Mouse (Mus musculus): ENCODE data around the gene R3hcc1l. TPM values are rescaled to one million over a fixed set of nuclear protein-coding genes. Genes with fewer than 3 reads are reported as not detected.

Gene R3hcc1l
- polyA plus RNA-seq, 2 experiments, result 7.8 to 12.2 TPM

DNA sequence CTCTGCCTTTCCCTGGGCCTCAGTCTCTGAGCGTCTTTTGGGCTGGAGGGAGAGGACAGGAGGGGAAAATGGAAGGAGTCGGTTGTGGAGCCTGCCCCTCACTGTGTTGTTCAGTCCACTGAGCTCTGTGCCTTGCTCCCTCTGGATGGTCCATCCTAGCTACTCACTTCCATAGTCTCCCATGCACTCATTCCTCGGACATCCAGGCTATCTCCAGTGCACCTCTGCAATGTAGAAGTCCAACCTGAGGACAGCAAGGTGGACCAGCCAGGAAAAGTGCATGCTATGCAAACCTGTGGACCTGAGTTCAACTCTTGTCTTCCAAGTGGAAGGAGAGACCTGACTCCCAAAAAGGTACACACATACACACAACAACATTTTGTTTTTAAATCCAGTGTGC is 82.0 kb downstream of the R3hcc1l start:
- H3K4me2 ChIP-seq (ENCODE audit: low read depth), result no peak overlapping the region
- no peaks in the 10 kb centered on the region for H3K27me3 ChIP-seq (ENCODE audit: control insufficient read depth, insufficient read depth, low read length)
- no peak overlapping the region for H3K4me3 ChIP-seq (ENCODE audit: insufficient read depth in 1 of 2, low read depth in 2 of 2, low read length in 2 of 2)
- H3K4me1 ChIP-seq (replicated peaks; ENCODE audit: control insufficient read depth in 2 of 2, insufficient read depth in 2 of 2, low read length in 1 of 2), result no peaks in the 10 kb centered on the region
- DNase-seq (ENCODE audit: low read depth in 3 of 3, low spot score in 3 of 3), result no peak
- no peak for ATAC-seq (ENCODE audit: insufficient read depth)
- no peak for TF ChIP-seq EP300 (IDR thresholded peaks at IDR 0.05; ENCODE audit: low read depth)
- no peak for TF ChIP-seq CTCF (IDR thresholded peaks at IDR 0.05; ENCODE audit: low read depth)
- 43% methylated on average over 3 of the region's 3 CpGs for WGBS (ENCODE audit: insufficient replicate concordance)
- no peaks in the 10 kb centered on the region for H3K9me3 ChIP-seq (ENCODE audit: control insufficient read depth, low read length)
- no peak overlapping the region for H3K9ac ChIP-seq (replicated peaks)
- no peak overlapping the region for H3K27ac ChIP-seq
- H3K36me3 ChIP-seq (replicated peaks; ENCODE audit: control insufficient read depth, insufficient read depth, low read depth), result no peaks in the 10 kb centered on the region

DNA sequence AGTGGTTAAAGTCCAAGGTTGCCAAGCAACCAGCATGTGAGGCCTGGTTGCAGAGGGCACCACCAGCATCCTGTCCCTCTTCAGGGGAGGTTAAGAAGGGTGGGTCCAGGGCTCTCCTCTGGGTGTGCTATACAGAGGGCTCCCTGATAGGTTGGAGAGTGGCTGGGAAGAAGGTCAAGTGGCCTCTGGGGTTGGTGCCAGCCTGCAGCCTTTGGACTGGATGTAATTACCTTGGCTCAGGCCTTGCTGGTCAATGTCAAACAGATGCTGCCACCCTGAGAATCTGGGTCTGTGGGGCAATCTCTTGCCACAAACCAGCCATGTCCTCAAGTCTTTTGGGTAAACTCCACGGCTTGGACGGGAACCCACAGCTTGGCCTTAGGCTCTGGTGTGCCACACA is 82.9 kb downstream of the R3hcc1l start:
- no peaks in the 10 kb centered on the region for H3K9me3 ChIP-seq (ENCODE audit: control insufficient read depth, low read length)
- 83% methylated on average over 2 of the region's 2 CpGs for WGBS (ENCODE audit: insufficient replicate concordance)
- H3K36me3 ChIP-seq (replicated peaks; ENCODE audit: control insufficient read depth, insufficient read depth, low read depth), result no peaks in the 10 kb centered on the region
- no peak overlapping the region for H3K9ac ChIP-seq (replicated peaks)
- no peak for TF ChIP-seq EP300 (IDR thresholded peaks at IDR 0.05; ENCODE audit: low read depth)
- TF ChIP-seq CTCF (IDR thresholded peaks at IDR 0.05; ENCODE audit: low read depth), result no peak
- H3K4me1 ChIP-seq (replicated peaks; ENCODE audit: control insufficient read depth in 2 of 2, insufficient read depth in 2 of 2, low read length in 1 of 2), result no peaks in the 10 kb centered on the region
- DNase-seq (ENCODE audit: low read depth in 3 of 3, low spot score in 3 of 3) (no peak), ATAC-seq (ENCODE audit: insufficient read depth) (no peak)
- no peak overlapping the region for H3K27ac ChIP-seq
- no peaks in the 10 kb centered on the region for H3K27me3 ChIP-seq (ENCODE audit: control insufficient read depth, insufficient read depth, low read length)
- H3K4me2 ChIP-seq (ENCODE audit: low read depth), result no peak overlapping the region
- no peak overlapping the region for H3K4me3 ChIP-seq (ENCODE audit: insufficient read depth in 1 of 2, low read depth in 2 of 2, low read length in 2 of 2)

DNA sequence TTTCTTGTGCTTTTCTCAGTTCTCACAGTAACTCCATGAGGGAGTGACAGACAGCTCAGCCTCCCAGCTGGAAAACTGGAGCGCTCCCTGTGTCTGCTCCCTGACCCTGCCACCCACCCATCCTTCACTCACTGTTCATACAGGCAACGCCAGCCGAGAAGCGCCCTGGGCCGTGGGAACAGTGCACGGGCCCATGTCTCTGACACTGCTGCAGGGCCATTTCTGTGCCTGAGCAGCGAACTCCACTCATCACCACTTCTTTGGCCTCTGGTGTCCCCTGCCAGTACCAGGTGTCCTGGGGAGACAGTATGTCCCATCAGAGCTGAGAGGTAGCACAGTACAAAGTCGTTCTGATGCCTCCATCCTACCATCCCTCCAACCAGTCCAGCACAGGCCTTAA is 83.5 kb downstream of the R3hcc1l start:
- DNase-seq (ENCODE audit: low read depth in 3 of 3, low spot score in 3 of 3), result no peak
- WGBS (ENCODE audit: insufficient replicate concordance), result 70% methylated on average over 8 of the region's 8 CpGs

GRCm38 (mm10) chr19:42602576-42602975 is 84.0 kb downstream of the R3hcc1l start:
- no peaks in the 10 kb centered on the region for H3K9me3 ChIP-seq (ENCODE audit: control insufficient read depth, low read length)
- H3K4me1 ChIP-seq (replicated peaks; ENCODE audit: control insufficient read depth in 2 of 2, insufficient read depth in 2 of 2, low read length in 1 of 2), result no peaks in the 10 kb centered on the region
- no peaks in the 10 kb centered on the region for H3K27me3 ChIP-seq (ENCODE audit: control insufficient read depth, insufficient read depth, low read length)
- DNase-seq (ENCODE audit: low read depth in 3 of 3, low spot score in 3 of 3) (no peak), ATAC-seq (ENCODE audit: insufficient read depth) (no peak)
- no peak for TF ChIP-seq EP300 (IDR thresholded peaks at IDR 0.05; ENCODE audit: low read depth)
- TF ChIP-seq CTCF (IDR thresholded peaks at IDR 0.05; ENCODE audit: low read depth), result no peak
- H3K4me2 ChIP-seq (ENCODE audit: low read depth), result no peak overlapping the region
- no peak overlapping the region for H3K9ac ChIP-seq (replicated peaks)
- no peak overlapping the region for H3K4me3 ChIP-seq (ENCODE audit: insufficient read depth in 1 of 2, low read depth in 2 of 2, low read length in 2 of 2)
- H3K27ac ChIP-seq, result no peak overlapping the region
- no peaks in the 10 kb centered on the region for H3K36me3 ChIP-seq (replicated peaks; ENCODE audit: control insufficient read depth, insufficient read depth, low read depth)
- WGBS (ENCODE audit: insufficient replicate concordance), result 57% methylated on average over 8 of the region's 8 CpGs

More for the DNA sequence above, 83.5 kb downstream of the R3hcc1l start:
- no peak for ATAC-seq (ENCODE audit: insufficient read depth)
- H3K4me1 ChIP-seq (replicated peaks; ENCODE audit: control insufficient read depth in 2 of 2, insufficient read depth in 2 of 2, low read length in 1 of 2), result no peaks in the 10 kb centered on the region
- no peaks in the 10 kb centered on the region for H3K9me3 ChIP-seq (ENCODE audit: control insufficient read depth, low read length)
- no peaks in the 10 kb centered on the region for H3K27me3 ChIP-seq (ENCODE audit: control insufficient read depth, insufficient read depth, low read length)
- H3K4me2 ChIP-seq (ENCODE audit: low read depth), result no peak overlapping the region
- no peak for TF ChIP-seq CTCF (IDR thresholded peaks at IDR 0.05; ENCODE audit: low read depth)
- TF ChIP-seq EP300 (IDR thresholded peaks at IDR 0.05; ENCODE audit: low read depth), result no peak
- H3K9ac ChIP-seq (replicated peaks), result no peak overlapping the region
- no peaks in the 10 kb centered on the region for H3K36me3 ChIP-seq (replicated peaks; ENCODE audit: control insufficient read depth, insufficient read depth, low read depth)
- no peak overlapping the region for H3K27ac ChIP-seq
- no peak overlapping the region for H3K4me3 ChIP-seq (ENCODE audit: insufficient read depth in 1 of 2, low read depth in 2 of 2, low read length in 2 of 2)

GRCm38 (mm10) chr19:42608082-42608481 is 89.5 kb downstream of the R3hcc1l start:
- Histone ChIP-seq H3K4me1 (replicated peaks; ENCODE audit: control insufficient read depth in 2 of 2, insufficient read depth in 2 of 2, low read length in 1 of 2) (no peaks in the 10 kb centered on the region; a peak in 1 of 4 replicates), H3K36me3 (replicated peaks; ENCODE audit: control insufficient read depth, insufficient read depth, low read depth) (no peaks in the 10 kb centered on the region), H3K4me3 (ENCODE audit: insufficient read depth in 1 of 2, low read depth in 2 of 2, low read length in 2 of 2) (no peak overlapping the region), H3K9me3 (ENCODE audit: control insufficient read depth, low read length) (no peaks in the 10 kb centered on the region), H3K9ac (replicated peaks) (no peak overlapping the region), H3K27me3 (ENCODE audit: control insufficient read depth, insufficient read depth, low read length) (peaks cover 10% of the 10 kb centered on the region), H3K4me2 (ENCODE audit: low read depth) (no peak overlapping the region), H3K27ac (no peak overlapping the region)
- WGBS (ENCODE audit: insufficient replicate concordance), result 87% methylated on average over 5 of the region's 5 CpGs
- no peak for TF ChIP-seq CTCF (IDR thresholded peaks at IDR 0.05; ENCODE audit: low read depth)
- ATAC-seq (ENCODE audit: insufficient read depth) (no peak), DNase-seq (ENCODE audit: low read depth in 3 of 3, low spot score in 3 of 3) (no peak)

Measured in liver, embryonic 14.5 days (tissue).